Mouse (Mus musculus) lung, adult 2 months (tissue): Measurements from ENCODE around the gene Htra3.

Experiments used
- CTCF ChIP-seq: fragments of 200-500 bp; IDR thresholded peaks from 2 replicates; pipeline ENCODE4 v1.5.1; 2011; ENCODE audit warnings: mild to moderate bottlenecking, low read length, control low read depth; ENCODE audit not compliant: insufficient read depth
- POLR2A ChIP-seq: fragments of 200-500 bp; IDR thresholded peaks from 2 replicates; pipeline ENCODE4 v1.6.1; 2011; ENCODE audit warnings: low read depth, mild to moderate bottlenecking, control low read depth, low read length, borderline replicate concordance; ENCODE audit errors: extremely low read depth

GRCm38 (mm10) chr5:35611900-35612299, 67.7 kb downstream of the Htra3 start:
- TF ChIP-seq CTCF (no peak), POLR2A (no peak)
